Comparison of ENCODE assay signal across 8 mouse cellular contexts in genomic region chr4:21930971-21931771, GRCm38 (mm10). TPM values are rescaled to one million over a fixed set of nuclear protein-coding genes. Genes with fewer than 3 reads are reported as not detected.
A peak's percentile ranks its signal among the peaks of the same experiment; 100 is the strongest.
DNase-seq lines count a peak whose midpoint lies in the region; ATAC-seq and TF ChIP-seq lines count a peak whose summit lies in the region.

Faxc (plus strand) TSS chr4:21931329.

- peaks cover 6% of the 10 kb centered on the region; the same call in 1 of the 2 replicates for H3K4me1 ChIP-seq in lung, embryonic 14.5 days (ENCODE audit: insufficient read depth)

- H3K9ac ChIP-seq in lung, embryonic 14.5 days, result peak within 1 kb of the TSS; percentile 90

- peak within 1 kb of the TSS; percentile 76 for H3K4me2 ChIP-seq in lung, embryonic 14.5 days

- TF ChIP-seq CTCF in lung, embryonic 14.5 days (IDR thresholded peaks at IDR 0.05; ENCODE audit: low read depth), result no peak

- DNase-seq in ZHBTc4 (ENCODE audit: low read depth, low spot score), result peak; percentile 61
- DNase-seq in cerebellum, adult 9-11 months, result peak; percentile 85
- DNase-seq in frontal cortex, adult 2 months (ENCODE audit: extremely low spot score in 1 of 2, low spot score in 1 of 2), result peak in 1 of 2 experiments; percentile 55
- peak; percentile 35 for DNase-seq in layer of hippocampus, adult 9-11 months
- DNase-seq in lung, embryonic 14.5 days, result peak; percentile 73
- peak; percentile 48 for DNase-seq in retina, adult 2 months (ENCODE audit: low read depth, low spot score)

- peak within 1 kb of the TSS; percentile 73 for H3K4me3 ChIP-seq in lung, embryonic 14.5 days (ENCODE audit: low read depth, low read length)

- H3K9me3 ChIP-seq in lung, embryonic 14.5 days (ENCODE audit: low read depth, low read length), result no peaks in the 10 kb centered on the region

- H3K27me3 ChIP-seq in lung, embryonic 14.5 days (ENCODE audit: insufficient read depth, low read length), result no peaks in the 10 kb centered on the region

- H3K27ac ChIP-seq in lung, embryonic 14.5 days (ENCODE audit: low read depth), result peak within 1 kb of the TSS; percentile 78

- peak; percentile 34 to 44 for ATAC-seq in hematopoietic stem cell, adult 5-6 weeks (replicated peaks in 1 of 2; ENCODE audit: insufficient read depth in 1 of 2, low FRiP score in 2 of 2, low TSS enrichment in 1 of 2, low read depth in 1 of 2, poor library complexity in 2 of 2, severe bottlenecking in 2 of 2)
- peak; percentile 92 for ATAC-seq in lung, embryonic 14.5 days (ENCODE audit: insufficient read depth)
- no peak for ATAC-seq in megakaryocyte-erythroid progenitor cell, adult 5-6 weeks (replicated peaks; ENCODE audit: low FRiP score, low TSS enrichment, poor library complexity, severe bottlenecking)

- no peaks in the 10 kb centered on the region for H3K36me3 ChIP-seq in lung, embryonic 14.5 days (ENCODE audit: insufficient read depth)

- WGBS in lung, embryonic 14.5 days, result 1% methylated on average over 74 of the region's 83 CpGs

RNA-seq across cellular contexts. Expression of gene Faxc, which starts in this region (rescaled TPM):
- 19.9 and 23.7 TPM in 2 replicates for polyA plus RNA-seq in frontal cortex, adult 2 months (2012; rRNA removed)
- total RNA-seq in hematopoietic stem cell, adult 5-6 weeks (2017), result 0.55 and 0.63 TPM in 2 replicates
- polyA plus RNA-seq in lung, embryonic 14.5 days (2014; fragmentation: Nextera tagmentation; extraction: Ambion mirVana), result 8.0 TPM in 2 replicates
- not detected in 2 replicates for total RNA-seq in megakaryocyte-erythroid progenitor cell, adult 5-6 weeks (2014; fragmentation: Nextera tagmentation)
- total RNA-seq in megakaryocyte-erythroid progenitor cell, adult 5-6 weeks (2017), result not detected in 2 replicates

Comparison
In these comparisons a context has a peak if more than half of its experiments do, and no peak if none do; other contexts are left out.
1. Peak in ATAC-seq in hematopoietic stem cell, adult 5-6 weeks; RNA of the gene not detected or under 1 TPM.